8 mouse cellular contexts compared by ENCODE assay signal in genomic region chr16:55819186-55819861, GRCm38 (mm10). TPM values are rescaled to one million over a fixed set of nuclear protein-coding genes. Genes with fewer than 3 reads are reported as not detected.
A peak's percentile ranks its signal among the peaks of the same experiment; 100 is the strongest.
DNase-seq lines count a peak whose midpoint lies in the region; ATAC-seq and TF ChIP-seq lines count a peak whose summit lies in the region.

No protein-coding gene starts in this region.

- H3K79me2 ChIP-seq in myocyte (ENCODE audit: control insufficient read depth, insufficient read depth): peaks cover 67% of the 10 kb centered on the region

- 0 out of 2 replicates have a peak overlapping the region, but pooled peaks have one; percentile 30 for H3K27ac ChIP-seq in heart, embryonic 10.5 days
- H3K27ac ChIP-seq in kidney, embryonic 15.5 days: peak overlapping the region; percentile 45; the same call in 1 of the 2 replicates

- no peak overlapping the region for H3ac ChIP-seq in myocyte (ENCODE audit: control insufficient read depth, insufficient read length)

- TF ChIP-seq POLR2A in myocyte (IDR thresholded peaks at IDR 0.05; ENCODE audit: insufficient read length, low read depth): no peak

- peaks cover 41% of the 10 kb centered on the region for H3K36me3 ChIP-seq in heart, embryonic 10.5 days
- H3K36me3 ChIP-seq in kidney, embryonic 15.5 days: peaks cover 43% of the 10 kb centered on the region
- H3K36me3 ChIP-seq in myocyte (ENCODE audit: control insufficient read depth, insufficient read depth): peaks cover 53% of the 10 kb centered on the region

- H3K4me2 ChIP-seq in kidney, embryonic 15.5 days: peak overlapping the region; percentile 68
- H3K4me2 ChIP-seq in myocyte (ENCODE audit: low read depth): peak overlapping the region; percentile 73

- 73% methylated on average over 15 of the region's 15 CpGs for WGBS in heart, embryonic 10.5 days
- WGBS in kidney, embryonic 15.5 days: 29% methylated on average over 15 of the region's 15 CpGs

- peak overlapping the region; percentile 92 for H3K4me3 ChIP-seq in heart, embryonic 10.5 days
- H3K4me3 ChIP-seq in kidney, embryonic 15.5 days (replicated peaks): peak overlapping the region; percentile 73
- H3K4me3 ChIP-seq in myocyte: peak overlapping the region; percentile 92

- peak; percentile 24 for DNase-seq in ovary, postnatal 10 days (ENCODE audit: low spot score)
- DNase-seq in ovary, adult 18-20 months (ENCODE audit: low spot score): no peak
- DNase-seq in adrenal gland, postnatal 36 days: peak; percentile 78 to 83
- no peak for DNase-seq in heart, embryonic 10.5 days (ENCODE audit: low spot score)
- no peak for DNase-seq in spleen, adult 12 weeks (ENCODE audit: low spot score)

- H3K4me1 ChIP-seq in heart, embryonic 10.5 days: peaks cover 26% of the 10 kb centered on the region
- peaks cover 41% of the 10 kb centered on the region for H3K4me1 ChIP-seq in kidney, embryonic 15.5 days

- H3K9me3 ChIP-seq in heart, embryonic 10.5 days: no peaks in the 10 kb centered on the region
- H3K9me3 ChIP-seq in kidney, embryonic 15.5 days (replicated peaks): no peaks in the 10 kb centered on the region

- no peak for ATAC-seq in kidney, embryonic 15.5 days (replicated peaks; ENCODE audit: low FRiP score)
- ATAC-seq in erythroid progenitor cell, adult 5-6 weeks (replicated peaks; ENCODE audit: low FRiP score, poor library complexity, severe bottlenecking): no peak

- H3K27me3 ChIP-seq in heart, embryonic 10.5 days (ENCODE audit: insufficient read depth, poor library complexity, severe bottlenecking): no peaks in the 10 kb centered on the region
- H3K27me3 ChIP-seq in kidney, embryonic 15.5 days: no peaks in the 10 kb centered on the region
- H3K27me3 ChIP-seq in myocyte (ENCODE audit: control insufficient read depth, insufficient read depth, insufficient read length): no peaks in the 10 kb centered on the region

- peak overlapping the region; percentile 70 for H3K9ac ChIP-seq in kidney, embryonic 15.5 days

TF ChIP-seq in myocyte, 11 proteins besides CTCF, POLR2A, EP300 and RAD21:
- TF ChIP-seq SRF (IDR thresholded peaks at IDR 0.05; ENCODE audit: control insufficient read depth, insufficient read length, low read depth) (no peak), USF1 (IDR thresholded peaks at IDR 0.05; ENCODE audit: low read depth) (no peak)
TF ChIP-seq in myocyte: peak in this region for 0.

RNA-seq across cellular contexts. Expression of gene Nfkbiz, which starts 19.4 kb away (rescaled TPM):
- total RNA-seq in adrenal gland, postnatal 36 days (2021): 1 to 10 TPM; 4.6 to 5.6 TPM
- 1.7 and 3.1 TPM in 2 replicates for polyA plus RNA-seq in heart, embryonic 10.5 days (2016; fragmentation: Nextera tagmentation; extraction: Ambion mirVana)
- 3.8 and 4.3 TPM in 2 replicates for polyA plus RNA-seq in kidney, embryonic 15.5 days (2015; fragmentation: Nextera tagmentation; extraction: Ambion mirVana)
- polyA plus RNA-seq in myocyte (2012; fragmentation: generic; extraction: Trizol): 2.6 TPM
- 8.8 and 11.2 TPM in 2 replicates for total RNA-seq in erythroid progenitor cell, adult 5-6 weeks (2015; ENCODE audit: low replicate concordance)
- 4.5 and 6.0 TPM in 2 replicates for total RNA-seq in erythroid progenitor cell, adult 5-6 weeks (2017; ENCODE audit: low replicate concordance)

Comparison
In these comparisons a context has a peak if more than half of its experiments do, and no peak if none do; other contexts are left out.
1. DNase-seq: peak in ovary, postnatal 10 days (single experiment) and adrenal gland, postnatal 36 days (2 of 2); none in ovary, adult 18-20 months (single experiment), heart, embryonic 10.5 days (single experiment) and spleen, adult 12 weeks (single experiment).
2. Peak in every context shown above with its lines, with median percentiles within 50 percentile points of each other: H3K4me3 ChIP-seq.